Mouse (Mus musculus): ENCODE results near the gene Mrtfb.

- TF ChIP-seq CTCF (IDR thresholded peaks at IDR 0.05) (no peak), EP300 (IDR thresholded peaks at IDR 0.05) (no peak)
Measured at GRCm38 (mm10) chr16:13367466-13367856, 111.2 kb downstream of the Mrtfb start.

Measured in lung, postnatal 0 days (tissue).